Mouse (Mus musculus) heart, embryonic 13.5 days (tissue): ENCODE data around the gene BC029722. TPM values are rescaled to one million over a fixed set of nuclear protein-coding genes. Genes with fewer than 3 reads are reported as not detected.
A peak's percentile ranks its signal among the peaks of the same experiment; 100 is the strongest.

Experiments
- ATAC-seq: fragments of 200-750 bp; cut with Nextera tagmentation; 2 replicates; pipeline ENCODE4 v1.8.0; 2017; ENCODE audit warnings: moderate TSS enrichment; ENCODE audit not compliant: insufficient number of reproducible peaks, low FRiP score, low TSS enrichment; ENCODE audit errors: extremely low read depth
- H3K27ac ChIP-seq: fragments of 300-500 bp; sonication (generic); replicated peaks from 2 replicates; pipeline ENCODE4 v1.5.1; 2015; ENCODE audit warnings: moderate library complexity, mild to moderate bottlenecking, inconsistent platforms
- H3K27me3 ChIP-seq: fragments of 300-500 bp; sonication (generic); replicated peaks from 2 replicates; pipeline ENCODE4 v1.6.1; 2015; ENCODE audit warnings: mild to moderate bottlenecking, inconsistent platforms
- H3K36me3 ChIP-seq: fragments of 300-500 bp; sonication (generic); 2 replicates; pipeline ENCODE4 v1.6.1; 2015; ENCODE audit warnings: mild to moderate bottlenecking, inconsistent platforms
- H3K4me1 ChIP-seq: fragments of 300-500 bp; sonication (generic); 2 replicates; pipeline ENCODE4 v1.6.1; 2015; ENCODE audit warnings: inconsistent platforms
- H3K4me2 ChIP-seq: fragments of 300-500 bp; sonication (generic); 2 replicates; pipeline ENCODE4 v1.6.1; 2015; ENCODE audit warnings: inconsistent platforms, mild to moderate bottlenecking, moderate library complexity
- H3K4me3 ChIP-seq: fragments of 300-500 bp; sonication (generic); 2 replicates; pipeline ENCODE4 v1.5.1; 2015; ENCODE audit warnings: moderate library complexity, mild to moderate bottlenecking, inconsistent platforms
- H3K9ac ChIP-seq: fragments of 300-500 bp; sonication (generic); 2 replicates; pipeline ENCODE4 v1.6.1; 2015; ENCODE audit warnings: inconsistent platforms, mild to moderate bottlenecking, moderate library complexity
- H3K9me3 ChIP-seq: fragments of 300-500 bp; sonication (generic); 2 replicates; pipeline ENCODE4 v1.6.1; 2016; ENCODE audit warnings: inconsistent platforms
- WGBS: fragments of 180-500 bp; shearing (Covaris S2); methylation state at CpG from one replicate; pipeline ENCODE4 v1.1.7; 2015; ENCODE audit warnings: mixed read lengths; 5-methylcytosine and 5-hydroxymethylcytosine counted together
- polyA plus RNA-seq: library from polyadenylated mRNA; unstranded; fragments of >200 nt; fragmentation: Nextera tagmentation; extraction: Ambion mirVana; gene quantifications from 2 replicates; pipeline ENCODE4 v1.2.1, GENCODE M21; 2015

Gene BC029722
- polyA plus RNA-seq, 1 experiment from 2014 or later = 10.8 TPM

- no peaks in the 10 kb centered on the region for H3K36me3 ChIP-seq
- H3K27me3 ChIP-seq = 0 out of 2 replicates have a peak, but pooled peaks cover 7% of the 10 kb centered on the region
- H3K27ac ChIP-seq = no peak overlapping the region
- 22% methylated on average over 6 of the region's 6 CpGs for WGBS
- peaks cover 11% of the 10 kb centered on the region for H3K4me1 ChIP-seq
- no peak overlapping the region for H3K4me3 ChIP-seq
- H3K9ac ChIP-seq = no peak overlapping the region
- H3K9me3 ChIP-seq = 0 out of 2 replicates have a peak, but pooled peaks cover 4% of the 10 kb centered on the region
- no peak for ATAC-seq
- no peak overlapping the region for H3K4me2 ChIP-seq
These were observed 13.8 kb downstream of the BC029722 start for GRCm38 (mm10) chr2:155805231-155805924.

DNA sequence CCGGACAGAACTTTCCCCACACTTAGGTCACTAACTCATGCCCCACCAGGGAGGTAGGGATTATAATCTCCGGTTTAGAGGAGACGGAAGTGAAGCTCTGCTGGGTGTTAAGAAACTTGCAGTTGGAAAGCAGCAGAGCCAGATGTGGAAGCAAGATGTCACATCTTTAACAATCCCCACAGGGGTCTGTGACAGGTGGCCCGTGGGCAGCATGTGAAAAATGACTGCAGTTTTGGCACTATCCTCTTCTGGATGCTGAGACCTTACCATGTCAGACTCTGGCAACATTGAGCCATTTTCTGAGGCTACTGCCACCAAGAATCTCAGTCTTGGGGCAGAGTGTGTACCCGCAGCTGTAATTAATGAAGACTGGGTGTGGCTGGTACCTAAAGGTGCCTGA is 15.2 kb downstream of the BC029722 start:
- Histone ChIP-seq H3K4me1 (peaks cover 11% of the 10 kb centered on the region), H3K4me2 (no peak overlapping the region), H3K27me3 (peaks cover 13% of the 10 kb centered on the region; the same call in 1 of the 2 replicates), H3K9ac (no peak overlapping the region), H3K4me3 (no peak overlapping the region), H3K27ac (no peak overlapping the region), H3K9me3 (0 out of 2 replicates have a peak, but pooled peaks cover 4% of the 10 kb centered on the region), H3K36me3 (no peaks in the 10 kb centered on the region)
- 66% methylated on average over 5 of the region's 5 CpGs for WGBS
- ATAC-seq = no peak

DNA sequence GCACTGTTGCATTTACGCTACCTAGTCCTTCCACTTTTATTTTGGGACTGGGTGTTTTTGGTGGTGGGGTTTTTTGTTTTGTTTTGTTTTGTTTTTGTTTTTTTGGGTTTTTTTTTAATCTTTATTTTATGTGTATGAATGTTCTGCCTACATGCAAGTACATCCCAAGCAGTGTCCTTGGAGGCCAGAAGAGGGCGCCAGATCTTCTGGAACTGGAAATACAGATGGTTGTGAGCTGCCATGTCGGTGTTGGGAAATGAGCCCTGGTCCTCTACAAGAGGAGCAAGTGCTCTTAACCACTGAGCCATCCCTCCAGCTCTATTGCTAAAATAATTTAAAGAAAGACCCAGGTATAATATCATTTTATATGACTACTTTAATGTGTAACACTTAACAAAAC is 16.5 kb downstream of the BC029722 start:
- H3K4me2 ChIP-seq = no peak overlapping the region
- 0 out of 2 replicates have a peak, but pooled peaks cover 4% of the 10 kb centered on the region for H3K9me3 ChIP-seq
- no peaks in the 10 kb centered on the region for H3K36me3 ChIP-seq
- H3K4me3 ChIP-seq = no peak overlapping the region
- peaks cover 11% of the 10 kb centered on the region for H3K4me1 ChIP-seq
- 50% methylated on average over 3 of the region's 3 CpGs for WGBS
- H3K27ac ChIP-seq = no peak overlapping the region
- ATAC-seq = no peak
- no peak overlapping the region for H3K9ac ChIP-seq
- H3K27me3 ChIP-seq = peaks cover 21% of the 10 kb centered on the region

- Histone ChIP-seq H3K27me3 (peaks cover 25% of the 10 kb centered on the region), H3K4me3 (no peak overlapping the region), H3K27ac (no peak overlapping the region), H3K9me3 (0 out of 2 replicates have a peak, but pooled peaks cover 4% of the 10 kb centered on the region), H3K36me3 (no peaks in the 10 kb centered on the region), H3K9ac (no peak overlapping the region), H3K4me2 (no peak overlapping the region), H3K4me1 (no peaks in the 10 kb centered on the region)
- 43% methylated on average over 3 of the region's 3 CpGs for WGBS
- no peak for ATAC-seq
These were observed 20.6 kb downstream of the BC029722 start for GRCm38 (mm10) chr2:155798613-155799012.

DNA sequence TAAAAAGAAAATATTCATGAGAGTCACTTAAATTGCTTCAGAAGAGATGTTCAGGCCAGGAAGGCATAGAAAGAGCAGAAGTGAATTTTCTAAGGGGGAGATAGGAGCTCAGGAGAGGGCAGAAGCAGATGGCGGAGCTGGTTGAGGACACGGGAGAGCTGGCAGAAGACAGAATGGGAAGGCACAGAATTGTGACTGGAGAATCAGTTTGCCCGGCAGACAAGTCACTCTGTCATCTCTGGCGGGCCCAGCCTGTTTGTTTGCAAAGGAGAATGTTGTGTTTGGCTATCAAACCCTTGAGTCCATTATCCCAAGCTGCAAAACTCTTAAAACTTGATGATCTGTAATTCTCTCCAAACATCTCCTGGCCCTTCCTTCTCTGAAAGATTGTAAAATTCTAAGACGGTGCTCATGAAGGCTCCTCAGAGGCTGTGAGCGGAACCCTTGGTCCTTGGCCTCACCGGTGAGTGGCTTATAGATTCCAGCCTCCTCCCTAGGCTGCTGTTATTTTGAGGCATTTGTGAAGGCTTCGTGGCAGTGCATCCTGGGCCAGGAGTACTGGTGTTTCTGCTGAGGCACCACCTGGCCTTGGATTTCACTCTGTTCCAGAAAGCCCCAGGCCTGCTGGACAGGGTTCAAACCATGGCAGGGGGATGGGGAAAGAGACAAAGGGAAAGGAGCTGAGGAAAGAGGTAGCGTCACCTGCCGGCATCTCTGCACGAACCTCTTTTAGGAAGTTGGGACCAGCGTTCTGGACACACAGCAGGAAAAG is 24.4 kb downstream of the BC029722 start:
- Histone ChIP-seq H3K27ac (no peak overlapping the region), H3K9me3 (no peaks in the 10 kb centered on the region), H3K4me1 (no peaks in the 10 kb centered on the region), H3K4me2 (no peak overlapping the region), H3K27me3 (peaks cover 36% of the 10 kb centered on the region), H3K9ac (no peak overlapping the region), H3K36me3 (no peaks in the 10 kb centered on the region), H3K4me3 (no peak overlapping the region)
- ATAC-seq = no peak
- WGBS = 81% methylated on average over 12 of the region's 12 CpGs

DNA sequence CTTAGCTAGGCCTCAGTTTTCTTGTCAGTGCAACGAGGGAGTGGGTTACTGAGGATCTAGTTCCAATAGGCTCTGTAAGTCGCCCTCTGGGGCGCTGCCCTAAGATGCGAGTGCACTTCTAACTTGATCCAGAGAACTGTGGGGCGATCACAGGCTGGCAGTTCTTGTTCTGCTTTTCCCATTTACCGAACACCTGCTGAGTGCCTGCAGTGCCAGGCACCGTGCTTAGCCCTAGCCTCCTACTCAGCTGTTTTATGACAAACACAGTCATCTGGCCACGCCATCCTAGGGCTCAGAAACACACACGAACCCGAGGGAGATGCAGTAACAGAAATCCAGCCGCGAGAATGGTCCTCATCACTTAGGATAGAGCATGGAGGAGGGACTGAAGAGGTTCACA is 26.3 kb downstream of the BC029722 start:
- Histone ChIP-seq H3K27ac (no peak overlapping the region), H3K9ac (no peak overlapping the region), H3K36me3 (no peaks in the 10 kb centered on the region), H3K4me2 (peak overlapping the region; percentile 9; the same call in 1 of the 2 replicates), H3K4me1 (no peaks in the 10 kb centered on the region), H3K27me3 (peaks cover 39% of the 10 kb centered on the region), H3K4me3 (no peak overlapping the region), H3K9me3 (no peaks in the 10 kb centered on the region)
- no peak for ATAC-seq
- 39% methylated on average over 12 of the region's 12 CpGs for WGBS

- no peaks in the 10 kb centered on the region for H3K4me1 ChIP-seq
- no peaks in the 10 kb centered on the region for H3K36me3 ChIP-seq
- H3K4me2 ChIP-seq = no peak overlapping the region
- peaks cover 43% of the 10 kb centered on the region; the same call in 1 of the 2 replicates for H3K27me3 ChIP-seq
- H3K9ac ChIP-seq = no peak overlapping the region
- WGBS = 57% methylated on average over 18 of the region's 18 CpGs
- no peak for ATAC-seq
- H3K9me3 ChIP-seq = no peaks in the 10 kb centered on the region; the same call in 1 of the 2 replicates
- no peak overlapping the region for H3K27ac ChIP-seq
- no peak overlapping the region for H3K4me3 ChIP-seq
These were observed 31.0 kb downstream of the BC029722 start for GRCm38 (mm10) chr2:155787949-155788931.

- Histone ChIP-seq H3K27ac (no peak overlapping the region), H3K9ac (no peak overlapping the region), H3K9me3 (no peaks in the 10 kb centered on the region; the same call in 1 of the 2 replicates), H3K4me3 (no peak overlapping the region), H3K4me1 (no peaks in the 10 kb centered on the region), H3K36me3 (no peaks in the 10 kb centered on the region), H3K27me3 (peaks cover 38% of the 10 kb centered on the region; the same call in 1 of the 2 replicates), H3K4me2 (no peak overlapping the region)
- WGBS = 64% methylated on average over 5 of the region's 5 CpGs
- no peak for ATAC-seq
These were observed 32.3 kb downstream of the BC029722 start for GRCm38 (mm10) chr2:155786905-155787304.

GRCm38 (mm10) chr2:155784534-155784933 is 34.7 kb downstream of the BC029722 start:
- Histone ChIP-seq H3K4me2 (no peak overlapping the region), H3K36me3 (no peaks in the 10 kb centered on the region), H3K9ac (no peak overlapping the region), H3K4me3 (no peak overlapping the region), H3K27ac (no peak overlapping the region), H3K9me3 (no peaks in the 10 kb centered on the region; the same call in 1 of the 2 replicates), H3K4me1 (no peaks in the 10 kb centered on the region), H3K27me3 (peaks cover 27% of the 10 kb centered on the region)
- no peak for ATAC-seq
- 62% methylated on average over 6 of the region's 6 CpGs for WGBS

DNA sequence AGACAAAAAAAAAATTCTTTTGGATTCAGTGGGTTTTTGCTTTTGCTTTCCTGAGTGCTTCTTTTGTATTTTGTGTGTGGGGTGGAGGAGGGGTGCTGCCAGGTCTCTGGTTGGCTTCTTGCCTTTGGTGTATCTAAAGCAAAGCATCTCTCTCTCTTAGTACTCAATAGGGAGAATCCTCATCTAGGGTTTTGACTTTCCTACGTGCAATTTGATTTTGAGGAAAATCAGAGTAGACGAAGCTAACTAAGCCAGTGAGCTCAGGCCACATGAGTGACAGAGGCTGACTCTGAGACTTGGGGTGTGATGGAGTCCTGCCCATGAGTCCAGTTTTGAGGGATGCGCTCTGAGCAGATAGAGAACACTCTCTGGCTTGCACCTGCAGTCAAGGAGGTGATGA is 39.7 kb downstream of the BC029722 start:
- H3K4me3 ChIP-seq = no peak overlapping the region
- ATAC-seq = no peak
- H3K4me2 ChIP-seq = no peak overlapping the region
- no peak overlapping the region for H3K27ac ChIP-seq
- peaks cover 9% of the 10 kb centered on the region for H3K4me1 ChIP-seq
- no peak overlapping the region for H3K9ac ChIP-seq
- H3K9me3 ChIP-seq = no peaks in the 10 kb centered on the region; the same call in 1 of the 2 replicates
- peaks cover 44% of the 10 kb centered on the region for H3K27me3 ChIP-seq
- no peaks in the 10 kb centered on the region for H3K36me3 ChIP-seq
- WGBS = 74% methylated on average over 3 of the region's 3 CpGs

- no peaks in the 10 kb centered on the region; the same call in 1 of the 2 replicates for H3K9me3 ChIP-seq
- no peak overlapping the region for H3K4me2 ChIP-seq
- H3K9ac ChIP-seq = no peak overlapping the region
- H3K27me3 ChIP-seq = peaks cover 49% of the 10 kb centered on the region
- peaks cover 9% of the 10 kb centered on the region for H3K4me1 ChIP-seq
- 55% methylated on average over 7 of the region's 7 CpGs for WGBS
- no peak for ATAC-seq
- no peak overlapping the region for H3K27ac ChIP-seq
- no peaks in the 10 kb centered on the region for H3K36me3 ChIP-seq
- H3K4me3 ChIP-seq = no peak overlapping the region
These were observed 40.2 kb downstream of the BC029722 start for GRCm38 (mm10) chr2:155779066-155779465.
